In genomic region chr11:50226406-50226805, GRCm38 (mm10) we compare ENCODE assay signal across 8 mouse cellular contexts. TPM values are rescaled to one million over a fixed set of nuclear protein-coding genes. Genes with fewer than 3 reads are reported as not detected.
DNase-seq lines count a peak whose midpoint lies in the region; ATAC-seq and TF ChIP-seq lines count a peak whose summit lies in the region.

No protein-coding gene starts in this region.

- peak overlapping the region; percentile 97 for H3K9ac ChIP-seq in kidney, embryonic 16.5 days (replicated peaks; ENCODE audit: low read length)
- H3K9ac ChIP-seq in hindbrain, embryonic 14.5 days: peak overlapping the region; percentile 97
- peak overlapping the region; percentile 97 for H3K9ac ChIP-seq in midbrain, embryonic 15.5 days

- no peak for TF ChIP-seq POLR2A in cortical plate, adult 2 months (IDR thresholded peaks at IDR 0.05; ENCODE audit: extremely low read depth, insufficient read depth, low read length)

- H3K27me3 ChIP-seq in kidney, embryonic 16.5 days (ENCODE audit: insufficient read depth, low read length): no peaks in the 10 kb centered on the region
- H3K27me3 ChIP-seq in hindbrain, embryonic 14.5 days (ENCODE audit: control insufficient read depth, insufficient read depth, low read length): no peaks in the 10 kb centered on the region
- no peaks in the 10 kb centered on the region for H3K27me3 ChIP-seq in midbrain, embryonic 15.5 days (replicated peaks)

- H3K9me3 ChIP-seq in kidney, embryonic 16.5 days (ENCODE audit: low read length): no peaks in the 10 kb centered on the region
- H3K9me3 ChIP-seq in hindbrain, embryonic 14.5 days (ENCODE audit: control insufficient read depth, low read length): no peaks in the 10 kb centered on the region
- H3K9me3 ChIP-seq in midbrain, embryonic 15.5 days: no peaks in the 10 kb centered on the region

- H3K4me3 ChIP-seq in kidney, embryonic 16.5 days (ENCODE audit: low read length): peak overlapping the region; percentile 87
- H3K4me3 ChIP-seq in cortical plate, adult 2 months (ENCODE audit: insufficient read depth, low read length): peak overlapping the region; percentile 98
- peak overlapping the region; percentile 83 for H3K4me3 ChIP-seq in hindbrain, embryonic 14.5 days (replicated peaks; ENCODE audit: low read length)
- peak overlapping the region; percentile 90 for H3K4me3 ChIP-seq in midbrain, embryonic 15.5 days

- H3K36me3 ChIP-seq in kidney, embryonic 16.5 days (ENCODE audit: insufficient read depth, low read length): no peaks in the 10 kb centered on the region
- peaks cover 6% of the 10 kb centered on the region for H3K36me3 ChIP-seq in hindbrain, embryonic 14.5 days (replicated peaks; ENCODE audit: control insufficient read depth, insufficient read depth)
- H3K36me3 ChIP-seq in midbrain, embryonic 15.5 days (replicated peaks): no peaks in the 10 kb centered on the region

- peak overlapping the region; percentile 93 for H3K4me2 ChIP-seq in kidney, embryonic 16.5 days (replicated peaks; ENCODE audit: low read depth, low read length)
- peak overlapping the region; percentile 95 for H3K4me2 ChIP-seq in hindbrain, embryonic 14.5 days (replicated peaks)
- H3K4me2 ChIP-seq in midbrain, embryonic 15.5 days: peak overlapping the region; percentile 88

- ATAC-seq in kidney, embryonic 16.5 days (ENCODE audit: low FRiP score, low TSS enrichment): no peak
- ATAC-seq in hindbrain, embryonic 14.5 days (ENCODE audit: low FRiP score): no peak
- no peak for ATAC-seq in midbrain, embryonic 15.5 days (replicated peaks)
- no peak for ATAC-seq in erythroid progenitor cell, adult 5-6 weeks (replicated peaks; ENCODE audit: low FRiP score, poor library complexity, severe bottlenecking)

- H3K27ac ChIP-seq in kidney, embryonic 16.5 days (ENCODE audit: low read length): peak overlapping the region; percentile 85
- no peak overlapping the region for H3K27ac ChIP-seq in cortical plate, adult 2 months (ENCODE audit: insufficient read depth, low read length)
- H3K27ac ChIP-seq in hindbrain, embryonic 14.5 days: peak overlapping the region; percentile 96
- peak overlapping the region; percentile 95 for H3K27ac ChIP-seq in midbrain, embryonic 15.5 days

- no peak for TF ChIP-seq CTCF in cortical plate, adult 2 months (IDR thresholded peaks at IDR 0.05; ENCODE audit: extremely low read depth, insufficient read depth, low read length)

- 36% methylated on average over 2 of the region's 2 CpGs for WGBS in kidney, embryonic 16.5 days
- 39% methylated on average over 2 of the region's 2 CpGs for WGBS in hindbrain, embryonic 14.5 days
- 37% methylated on average over 2 of the region's 2 CpGs for WGBS in midbrain, embryonic 15.5 days

- H3K4me1 ChIP-seq in kidney, embryonic 16.5 days (ENCODE audit: insufficient read depth, low read length): peaks cover 59% of the 10 kb centered on the region
- peaks cover 8% of the 10 kb centered on the region; the same call in 1 of the 2 replicates for H3K4me1 ChIP-seq in cortical plate, adult 2 months (ENCODE audit: control insufficient read depth, insufficient read depth, low read length)
- H3K4me1 ChIP-seq in hindbrain, embryonic 14.5 days (replicated peaks; ENCODE audit: control insufficient read depth, insufficient read depth, low read length): peaks cover 55% of the 10 kb centered on the region
- H3K4me1 ChIP-seq in midbrain, embryonic 15.5 days: peaks cover 57% of the 10 kb centered on the region

- no peak for DNase-seq in kidney, adult 8-10 months
- no peak for DNase-seq in hindbrain, embryonic 14.5 days (ENCODE audit: low spot score)
- DNase-seq in layer of hippocampus, postnatal 25 days (ENCODE audit: extremely low spot score in 1 of 2, low spot score in 1 of 2): no peak
- no peak for DNase-seq in kidney, postnatal 14 days

RNA-seq across cellular contexts. Expression of gene Ltc4s, which starts 12.0 kb away (rescaled TPM):
- 2.5 and 2.8 TPM in 2 replicates for polyA plus RNA-seq in kidney, embryonic 16.5 days (2015; fragmentation: Nextera tagmentation; extraction: Ambion mirVana)
- 22.5 and 24.2 TPM in 2 replicates for polyA plus RNA-seq in cortical plate, adult 2 months (2012; rRNA removed)
- polyA plus RNA-seq in hindbrain, embryonic 14.5 days (2014; fragmentation: Nextera tagmentation; extraction: Ambion mirVana): 1.6 and 4.5 TPM in 2 replicates
- polyA plus RNA-seq in midbrain, embryonic 15.5 days (2015; fragmentation: Nextera tagmentation; extraction: Ambion mirVana): 1.9 and 2.3 TPM in 2 replicates
- 3.2 TPM in 1 of 2 replicates, not detected in the other for total RNA-seq in erythroid progenitor cell, adult 5-6 weeks (2015; ENCODE audit: low replicate concordance)
- total RNA-seq in erythroid progenitor cell, adult 5-6 weeks (2017; ENCODE audit: low replicate concordance): 0.77 TPM in 1 of 2 replicates, not detected in the other
- 10 to 100 TPM in 1 of 2 experiments, 1 to 10 TPM in 1; 8.8 to 11.2 TPM for total RNA-seq in layer of hippocampus, postnatal 25 days (2021)

RNA-seq across cellular contexts. Expression of gene Mgat4b, which starts 15.7 kb away (rescaled TPM):
- polyA plus RNA-seq in kidney, embryonic 16.5 days (2015; fragmentation: Nextera tagmentation; extraction: Ambion mirVana): 9.8 and 11.9 TPM in 2 replicates
- 56.6 and 61.1 TPM in 2 replicates for polyA plus RNA-seq in cortical plate, adult 2 months (2012; rRNA removed)
- polyA plus RNA-seq in hindbrain, embryonic 14.5 days (2014; fragmentation: Nextera tagmentation; extraction: Ambion mirVana): 55.7 and 56.0 TPM in 2 replicates
- 54.6 and 57.9 TPM in 2 replicates for polyA plus RNA-seq in midbrain, embryonic 15.5 days (2015; fragmentation: Nextera tagmentation; extraction: Ambion mirVana)
- total RNA-seq in erythroid progenitor cell, adult 5-6 weeks (2015; ENCODE audit: low replicate concordance): 26.8 and 48.7 TPM in 2 replicates
- total RNA-seq in erythroid progenitor cell, adult 5-6 weeks (2017; ENCODE audit: low replicate concordance): 38.2 and 40.9 TPM in 2 replicates
- total RNA-seq in layer of hippocampus, postnatal 25 days (2021): 100 to 1,000 TPM; 108 to 113 TPM

RNA-seq across cellular contexts. Expression of gene Sqstm1, which starts 15.8 kb away (rescaled TPM):
- polyA plus RNA-seq in kidney, embryonic 16.5 days (2015; fragmentation: Nextera tagmentation; extraction: Ambion mirVana): 298 and 338 TPM in 2 replicates
- 410 and 414 TPM in 2 replicates for polyA plus RNA-seq in cortical plate, adult 2 months (2012; rRNA removed)
- polyA plus RNA-seq in hindbrain, embryonic 14.5 days (2014; fragmentation: Nextera tagmentation; extraction: Ambion mirVana): 365 and 385 TPM in 2 replicates
- 392 and 438 TPM in 2 replicates for polyA plus RNA-seq in midbrain, embryonic 15.5 days (2015; fragmentation: Nextera tagmentation; extraction: Ambion mirVana)
- 28.5 and 36.4 TPM in 2 replicates for total RNA-seq in erythroid progenitor cell, adult 5-6 weeks (2015; ENCODE audit: low replicate concordance)
- total RNA-seq in erythroid progenitor cell, adult 5-6 weeks (2017; ENCODE audit: low replicate concordance): 179 and 213 TPM in 2 replicates
- total RNA-seq in layer of hippocampus, postnatal 25 days (2021): 100 to 1,000 TPM; 421 to 453 TPM

RNA-seq across cellular contexts. Expression of gene Mrnip, which starts 52.2 kb away (rescaled TPM):
- 21.7 and 23.2 TPM in 2 replicates for polyA plus RNA-seq in kidney, embryonic 16.5 days (2015; fragmentation: Nextera tagmentation; extraction: Ambion mirVana)
- 23.7 and 24.9 TPM in 2 replicates for polyA plus RNA-seq in cortical plate, adult 2 months (2012; rRNA removed)
- 34.4 and 37.7 TPM in 2 replicates for polyA plus RNA-seq in hindbrain, embryonic 14.5 days (2014; fragmentation: Nextera tagmentation; extraction: Ambion mirVana)
- 38.1 and 39.3 TPM in 2 replicates for polyA plus RNA-seq in midbrain, embryonic 15.5 days (2015; fragmentation: Nextera tagmentation; extraction: Ambion mirVana)
- 2.5 and 6.1 TPM in 2 replicates for total RNA-seq in erythroid progenitor cell, adult 5-6 weeks (2015; ENCODE audit: low replicate concordance)
- total RNA-seq in erythroid progenitor cell, adult 5-6 weeks (2017; ENCODE audit: low replicate concordance): 0.51 TPM in 1 of 2 replicates, not detected in the other
- total RNA-seq in layer of hippocampus, postnatal 25 days (2021): 10 to 100 TPM; 15.1 to 16.2 TPM
